Mouse (Mus musculus) gastrocnemius, postnatal 10 days (tissue): ENCODE measurements around the gene Ndufb6. TPM values are rescaled to one million over a fixed set of nuclear protein-coding genes. Genes with fewer than 3 reads are reported as not detected.
"Not testable (repeated sequence)": the region's sequence is repeated elsewhere in the genome, so short reads cannot be mapped to it uniquely, and the experiment has no call there.

ENCODE experiments used
- DNase-seq: peaks from one replicate; pipeline ENCODE4 v3.0.0; 2021; ENCODE audit warnings: mixed read lengths
- long read RNA-seq, 2 experiments: library from polyadenylated mRNA; stranded (forward); transcript quantifications; one replicate each; pipeline ENCODE4 v2.0.0; 2021
- total RNA-seq, 2 experiments: library from RNA; stranded (reverse); gene quantifications; 2 replicates each; pipeline ENCODE4 v1.2.3; 2021

Gene Ndufb6
- total RNA-seq, result 100 to 1,000 TPM; 196 to 243 TPM
- long read RNA-seq, experiment 1, transcript Ndufb6-201 (4 exons, 659 nt), result major isoform, 124 of 126 reads
- long read RNA-seq, experiment 1, partial matches to known transcripts, result 1 of 126 reads
- long read RNA-seq, experiment 1, other reads (novel, unspliced or antisense), result 1 of 126 reads
- long read RNA-seq, experiment 2, transcript Ndufb6-201 (4 exons, 659 nt), result major isoform, 98 of 100 reads
- long read RNA-seq, experiment 2, partial matches to known transcripts, result 0 of 100 reads
- long read RNA-seq, experiment 2, other reads (novel, unspliced or antisense), result 1 of 100 reads

DNA sequence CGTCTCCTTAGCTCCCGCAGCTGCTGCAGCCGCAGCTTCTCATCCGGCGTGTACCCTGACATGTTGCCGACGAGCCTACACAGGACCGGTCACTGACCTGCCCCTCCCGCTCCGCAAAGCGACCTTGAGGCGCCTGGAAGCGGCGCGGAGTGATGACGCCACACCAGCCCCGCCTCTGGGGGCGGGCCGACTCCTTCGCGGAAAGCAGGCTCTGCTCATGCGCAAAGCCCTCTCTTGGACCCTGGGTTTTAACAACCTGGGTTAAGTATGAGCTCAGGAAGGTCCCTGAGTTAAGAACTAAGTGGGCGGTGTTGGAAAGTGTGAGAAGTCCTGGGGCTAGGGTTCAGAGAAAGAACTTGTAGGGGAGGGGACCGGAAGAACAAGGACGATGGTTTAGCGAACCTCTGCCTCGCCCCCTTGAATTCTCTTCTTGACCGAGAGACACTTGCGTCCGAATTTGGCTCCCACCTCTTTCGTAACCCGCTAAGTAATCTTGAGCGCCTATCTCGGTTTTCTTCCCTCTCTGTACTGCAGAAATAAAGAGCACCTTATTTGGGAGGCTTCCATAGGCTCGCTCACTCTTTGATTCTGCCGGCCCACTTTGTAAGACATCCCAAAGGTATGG lies at the start of gene Ndufb6:
Ndufb6 (minus strand) TSS at position 146 of the 625 bp plus-strand sequence.
- peak; percentile 98 for DNase-seq

GRCm38 (mm10) chr4:40327161-40327560 lies 47.9 kb upstream of the Ndufb6 start:
- no peak for DNase-seq

- no peak for DNase-seq
Observed at GRCm38 (mm10) chr4:40324620-40325019, 45.4 kb upstream of the Ndufb6 start.

GRCm38 (mm10) chr4:40317404-40317803 lies 38.2 kb upstream of the Ndufb6 start:
- DNase-seq, result no peak

DNA sequence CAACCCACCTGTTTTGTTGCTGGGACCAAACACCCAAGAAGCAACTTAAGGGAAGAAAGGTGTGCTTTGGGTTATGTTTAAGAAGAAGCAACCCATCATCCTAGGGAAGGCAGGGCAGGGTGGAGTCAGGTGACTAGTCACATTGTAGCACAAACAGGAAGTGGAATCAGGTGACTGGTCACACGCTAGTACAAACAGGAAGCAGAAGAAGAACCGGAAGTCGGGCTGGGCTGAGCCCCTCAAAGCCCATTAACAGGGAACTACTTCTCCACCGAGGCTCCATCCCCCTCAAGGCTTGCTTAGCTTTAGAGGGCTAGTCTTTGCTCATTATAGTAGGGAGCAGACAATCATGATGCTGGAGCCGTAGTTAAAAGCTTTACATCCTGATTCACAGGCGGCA lies 33.8 kb upstream of the Ndufb6 start:
- DNase-seq, result no peak

GRCm38 (mm10) chr4:40312213-40312612 lies 33.0 kb upstream of the Ndufb6 start:
- DNase-seq, result no peak

DNA sequence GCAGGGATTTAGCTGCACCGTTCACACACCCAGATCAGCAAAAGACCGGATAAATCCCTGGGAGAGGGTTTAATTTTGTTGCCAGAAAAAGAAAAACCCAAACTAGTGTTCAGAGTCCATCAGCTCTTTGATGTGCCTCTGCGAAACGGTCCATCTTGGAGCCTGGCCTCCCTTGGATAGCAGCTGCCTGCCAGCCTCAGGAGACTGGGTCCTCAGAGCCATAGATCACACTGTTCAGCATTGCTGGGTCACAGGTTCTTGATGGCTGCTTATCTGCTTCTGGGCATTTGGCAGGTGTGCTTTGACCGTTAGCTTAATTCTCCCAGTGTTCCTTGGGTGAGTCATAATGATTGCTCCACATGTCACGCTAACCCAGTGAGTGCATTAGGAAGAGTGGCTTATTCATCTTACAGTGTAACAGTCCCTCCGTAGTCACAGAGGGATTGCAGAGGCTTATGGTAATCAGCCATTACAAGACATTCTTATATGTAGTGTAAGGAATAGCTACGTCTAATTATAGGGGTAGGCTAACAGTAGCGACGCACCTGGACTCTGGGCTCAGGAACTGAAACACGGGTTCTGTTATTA lies 31.7 kb upstream of the Ndufb6 start:
- DNase-seq, result no peak

DNA sequence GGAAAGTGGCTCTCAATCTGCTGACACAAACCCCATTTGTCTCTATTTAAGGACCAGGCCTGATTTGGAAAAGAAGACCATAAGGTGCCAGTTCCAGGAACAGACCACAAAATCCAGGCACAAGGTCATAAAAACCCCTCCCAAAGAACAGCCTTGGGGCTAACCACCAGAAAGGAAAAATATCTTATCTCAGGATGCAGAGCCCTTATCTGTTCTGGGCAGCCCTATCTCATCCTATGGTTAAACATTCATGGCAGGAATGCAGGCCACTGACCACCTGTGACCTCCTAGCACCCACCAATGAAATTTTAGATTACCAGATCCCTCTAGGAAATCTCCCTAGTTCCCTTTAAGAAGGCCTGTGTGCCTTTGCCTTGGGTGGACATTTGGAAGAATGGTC lies 30.5 kb upstream of the Ndufb6 start:
- DNase-seq, result no peak

DNA sequence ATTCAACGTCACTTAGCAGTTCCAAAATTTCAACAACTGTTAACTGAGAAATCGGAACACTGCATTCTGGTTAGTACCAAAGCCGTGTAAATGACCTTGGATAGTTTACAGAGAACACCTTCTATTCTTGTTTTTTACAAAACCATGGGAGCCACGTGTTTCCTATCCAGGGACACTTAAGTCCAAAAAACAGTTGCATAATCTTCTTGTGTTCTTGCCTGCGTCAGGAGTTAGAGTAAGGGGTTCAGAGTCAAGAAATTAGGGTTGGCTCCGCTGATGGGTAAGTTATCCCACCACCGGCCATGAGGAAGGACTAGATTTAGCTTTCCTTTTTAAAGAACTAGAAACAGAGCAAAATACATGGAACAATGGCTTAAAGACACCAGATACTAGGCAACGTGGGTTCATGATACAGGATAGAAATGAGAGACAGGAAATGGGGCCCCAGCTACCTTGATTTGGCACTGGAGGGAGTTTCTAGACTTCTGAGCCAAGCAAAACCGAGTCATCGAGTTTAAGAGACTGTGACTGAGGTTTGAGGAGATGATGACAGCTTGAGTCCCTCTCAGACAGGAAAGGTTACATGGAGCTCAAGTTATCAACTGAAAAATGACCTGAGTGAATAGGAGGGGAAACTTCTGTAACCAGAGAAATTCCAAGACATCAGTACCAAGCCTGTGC lies 23.4 kb upstream of the Ndufb6 start:
- no peak for DNase-seq

- DNase-seq, result peak; percentile 54
Observed at GRCm38 (mm10) chr4:40301076-40301789, 22.0 kb upstream of the Ndufb6 start.

DNA sequence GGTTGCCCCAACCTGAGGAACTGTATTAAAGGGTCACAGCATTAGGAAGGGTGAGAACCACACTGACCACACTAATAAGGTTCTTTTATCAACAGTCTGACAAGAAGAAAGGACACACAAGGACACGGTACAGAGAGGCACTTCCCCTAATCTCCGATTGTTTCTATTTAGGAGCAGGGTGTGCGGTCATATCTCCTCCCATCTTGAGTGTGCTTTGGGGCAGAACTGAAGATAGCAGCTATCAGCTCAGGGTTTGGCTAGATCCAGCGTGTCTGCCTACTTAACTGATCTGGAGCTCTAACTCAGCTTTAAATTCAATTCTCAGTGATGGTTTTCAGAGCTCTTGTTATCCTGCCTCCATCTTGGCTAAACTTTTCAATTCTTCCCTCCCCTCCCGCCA lies 19.9 kb upstream of the Ndufb6 start:
- no peak for DNase-seq

GRCm38 (mm10) chr4:40291511-40291910 lies 12.3 kb upstream of the Ndufb6 start:
- not testable (repeated sequence) for DNase-seq

GRCm38 (mm10) chr4:40289046-40289445 lies 9.8 kb upstream of the Ndufb6 start:
- DNase-seq, result no peak

- no peak for DNase-seq
Observed at GRCm38 (mm10) chr4:40287415-40287814, 8.2 kb upstream of the Ndufb6 start.

GRCm38 (mm10) chr4:40285582-40285981 lies 6.4 kb upstream of the Ndufb6 start:
- DNase-seq, result peak; percentile 61

DNA sequence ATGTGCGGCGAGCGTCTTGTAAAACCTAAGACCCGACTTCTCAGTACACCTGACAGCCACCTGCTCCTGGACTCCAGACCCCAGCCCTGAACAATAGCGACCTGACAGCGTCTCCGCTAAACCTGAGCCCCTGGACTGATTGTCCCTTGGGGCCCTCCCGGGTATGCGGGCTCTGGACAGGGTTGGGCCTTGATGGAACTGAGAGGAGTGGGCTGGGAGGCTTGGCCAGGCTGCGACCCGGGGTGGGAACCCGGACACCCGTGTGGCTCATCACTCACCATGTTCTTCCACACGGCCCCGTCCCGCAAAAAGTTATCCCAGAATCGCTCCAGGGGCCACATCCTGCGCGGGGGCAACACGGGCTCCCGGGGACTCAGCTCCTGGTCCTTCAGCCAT lies 343 bp downstream of the Ndufb6 start:
- no peak for DNase-seq

DNA sequence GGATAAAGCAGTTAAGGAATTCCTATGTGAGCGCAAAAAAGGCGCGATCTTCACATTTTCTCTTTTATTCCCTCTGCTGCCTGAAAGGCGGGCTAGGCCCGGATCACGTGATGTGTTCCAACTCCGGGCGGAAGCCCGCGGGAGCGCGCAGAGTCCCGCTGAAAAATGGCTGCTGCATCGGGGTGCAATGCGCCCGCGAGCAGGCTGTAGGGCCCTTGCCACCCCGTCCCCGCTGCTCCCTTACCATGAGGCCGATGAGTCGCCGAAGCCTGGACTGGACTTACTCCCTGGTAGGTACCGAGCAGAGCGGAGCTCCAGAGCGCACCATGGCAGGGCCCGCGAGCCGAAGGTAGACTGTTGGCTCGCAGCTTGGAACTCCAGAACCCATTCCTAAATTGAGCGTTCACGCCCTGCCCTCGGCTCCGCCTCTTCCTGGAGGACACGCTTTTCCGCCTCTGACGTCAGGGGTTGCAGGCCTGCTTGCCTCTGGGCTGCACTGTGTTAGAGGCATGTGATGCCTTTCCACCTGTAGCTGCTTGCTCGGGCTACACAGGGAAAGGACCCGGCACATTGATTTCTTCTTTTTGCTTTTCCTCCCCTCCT lies 9.7 kb downstream of the Ndufb6 start, which contains the start of the genes Smim27 and Topors:
Smim27 (plus strand) TSS at position 150 of the 603 bp plus-strand sequence.
Topors (minus strand) TSS at position 421 of the 603 bp plus-strand sequence.
- peak; percentile 90 for DNase-seq

DNA sequence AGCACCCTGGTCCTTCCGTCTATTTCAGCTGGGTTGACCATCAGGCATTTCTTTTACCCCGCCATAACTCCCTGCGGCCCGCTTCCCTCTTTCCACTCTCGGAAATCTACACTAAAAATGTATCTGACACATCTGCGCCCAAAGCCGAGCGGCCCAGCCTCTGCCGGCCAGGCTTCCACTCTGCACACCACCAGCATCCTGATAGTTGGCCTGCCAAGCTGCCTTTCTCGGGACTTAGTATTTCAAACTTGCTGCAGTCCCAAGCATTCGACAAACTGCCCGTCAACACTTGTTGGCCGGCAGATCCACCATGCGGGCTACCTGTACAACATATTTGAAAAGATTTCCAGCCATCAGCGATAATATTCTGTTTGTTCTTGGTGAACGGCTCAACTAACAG lies 10.4 kb downstream of the Ndufb6 start:
- no peak for DNase-seq

GRCm38 (mm10) chr4:40268204-40268813 lies 10.9 kb downstream of the Ndufb6 start:
- DNase-seq, result peak; percentile 90

DNA sequence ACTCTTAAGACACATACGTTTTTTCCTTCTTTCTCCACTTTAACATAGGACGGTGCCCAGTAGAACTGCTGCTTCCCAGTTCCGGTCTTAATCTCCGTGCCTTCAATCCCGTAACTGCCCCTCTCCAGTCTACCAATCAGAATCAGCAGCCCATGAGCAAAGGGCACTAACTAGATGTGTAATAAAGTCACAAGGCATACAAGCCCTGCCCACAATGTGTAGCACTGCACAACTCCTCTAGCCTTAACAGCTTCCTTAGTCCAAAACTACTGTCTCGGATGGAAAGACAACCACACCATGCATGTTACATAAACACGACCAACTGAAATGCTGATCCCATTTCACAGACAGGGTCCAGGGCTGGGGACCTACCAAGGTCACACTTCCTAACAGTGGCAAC lies 11.5 kb downstream of the Ndufb6 start:
- no peak for DNase-seq

DNA sequence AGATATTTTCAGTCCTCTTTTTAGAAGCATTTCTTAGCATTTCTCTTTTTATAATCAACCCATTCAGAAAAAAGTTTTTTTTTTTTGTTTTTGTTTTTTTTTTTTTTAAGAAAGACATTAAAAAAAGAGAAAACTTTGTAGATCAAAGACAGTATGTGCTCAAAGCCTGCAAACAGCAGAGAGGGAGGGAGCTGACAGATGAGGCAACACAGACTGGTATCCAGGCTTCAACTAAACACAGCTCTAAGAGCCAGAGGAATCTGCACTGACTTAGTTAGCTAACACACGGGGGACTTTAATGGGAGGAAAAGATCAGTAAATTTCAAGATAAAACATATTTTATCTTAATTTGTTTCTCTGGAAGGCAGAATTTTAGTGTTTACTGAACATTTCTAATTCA lies 14.9 kb downstream of the Ndufb6 start:
- DNase-seq, result no peak
